20 mouse cellular contexts compared by ENCODE assay signal in the genomic region with DNA sequence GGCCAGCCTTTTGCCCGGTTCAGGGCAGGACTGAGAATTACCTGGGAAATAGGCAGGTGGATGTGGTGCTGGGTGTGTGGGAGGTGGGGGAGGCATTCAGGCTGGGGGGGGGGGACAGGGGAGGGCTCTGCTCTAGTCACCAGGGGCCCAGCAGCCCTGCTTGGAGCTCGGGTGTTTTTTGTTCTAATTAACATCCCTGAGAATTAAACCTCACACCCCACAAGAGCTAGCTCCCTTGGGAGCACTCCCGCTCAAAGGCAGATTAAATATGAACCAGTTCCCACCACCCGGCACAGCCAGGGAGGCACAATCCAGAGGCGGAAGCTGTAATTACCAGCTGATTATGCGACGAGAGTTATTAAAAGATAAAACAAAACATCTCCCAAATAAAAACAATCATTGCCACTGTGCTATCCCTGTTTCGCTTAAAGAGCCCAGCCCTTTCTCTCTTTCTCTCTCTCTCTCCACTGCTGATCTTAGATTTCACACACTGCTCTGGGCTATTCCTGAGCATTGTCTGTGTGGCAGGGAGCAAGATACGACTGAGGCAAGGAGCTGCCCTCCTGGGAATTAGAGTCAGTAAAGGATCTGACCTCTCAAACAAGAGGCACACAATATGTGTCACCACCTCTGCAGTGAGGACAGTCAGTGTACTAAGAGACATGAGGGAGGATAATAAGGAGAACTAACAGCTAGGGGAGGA.
DNase-seq lines count a peak whose midpoint lies in the region; ATAC-seq lines count a peak whose summit lies in the region.
"Had no signal": no experiment of that assay in that cellular context is flagged by ENCODE, and none has a peak within 500 bp of the region (broad histone marks: within the 10 kb centered on the region; RNA-seq: fewer than 3 reads in every experiment).

No protein-coding gene starts in this region.

- ATAC-seq in neural tube, embryonic 13.5 days (ENCODE audit: low read depth): peak; percentile 65; the same call in 1 of the 2 replicates
- 0 out of 2 replicates have a peak, but pooled peaks have one; percentile 15 for ATAC-seq in hindbrain, embryonic 15.5 days (ENCODE audit: low FRiP score, low read depth)
- ATAC-seq in midbrain, embryonic 14.5 days (ENCODE audit: low FRiP score, low TSS enrichment): no peak

- peaks cover 15% of the 10 kb centered on the region for H3K4me1 ChIP-seq in neural tube, embryonic 13.5 days (replicated peaks)
- H3K4me1 ChIP-seq in hindbrain, embryonic 15.5 days (replicated peaks): peaks cover 9% of the 10 kb centered on the region
- peaks cover 12% of the 10 kb centered on the region; the same call in 1 of the 2 replicates for H3K4me1 ChIP-seq in midbrain, embryonic 14.5 days (ENCODE audit: control insufficient read depth, insufficient read depth, low read length)
- H3K4me1 ChIP-seq: heart, embryonic 13.5 days had no signal

- no peaks in the 10 kb centered on the region for H3K27me3 ChIP-seq in neural tube, embryonic 13.5 days
- no peaks in the 10 kb centered on the region for H3K27me3 ChIP-seq in hindbrain, embryonic 15.5 days
- H3K27me3 ChIP-seq in midbrain, embryonic 14.5 days (ENCODE audit: control insufficient read depth, insufficient read depth, low read length): no peaks in the 10 kb centered on the region

- H3K9me3 ChIP-seq in neural tube, embryonic 13.5 days: no peaks in the 10 kb centered on the region
- H3K9me3 ChIP-seq in hindbrain, embryonic 15.5 days: no peaks in the 10 kb centered on the region
- no peaks in the 10 kb centered on the region for H3K9me3 ChIP-seq in midbrain, embryonic 14.5 days (ENCODE audit: control insufficient read depth, low read length)
- H3K9me3 ChIP-seq: heart, embryonic 13.5 days; limb, embryonic 10.5 days had no signal

- 0 out of 2 replicates have a peak overlapping the region, but pooled peaks have one; percentile 13 for H3K4me2 ChIP-seq in neural tube, embryonic 13.5 days
- H3K4me2 ChIP-seq in hindbrain, embryonic 15.5 days: no peak overlapping the region
- H3K4me2 ChIP-seq in midbrain, embryonic 14.5 days (ENCODE audit: low read length): peak overlapping the region; percentile 17; the same call in 1 of the 2 replicates
- H3K4me2 ChIP-seq: heart, embryonic 13.5 days; liver, embryonic 11.5 days had no signal

- H3K27ac ChIP-seq in neural tube, embryonic 13.5 days (replicated peaks): peak overlapping the region; percentile 65
- no peak overlapping the region for H3K27ac ChIP-seq in hindbrain, embryonic 15.5 days (replicated peaks)
- H3K27ac ChIP-seq in midbrain, embryonic 14.5 days (replicated peaks; ENCODE audit: low read depth, low read length): no peak overlapping the region; the same call in 1 of the 2 replicates
- H3K27ac ChIP-seq: heart, embryonic 13.5 days; layer of hippocampus, adult 2 months; limb, embryonic 10.5 days had no signal

- no peak for DNase-seq in neural tube, embryonic 10.5 days (ENCODE audit: extremely low spot score, low spot score)
- DNase-seq in midbrain, embryonic 14.5 days: peak; percentile 77
- DNase-seq in retina, postnatal 1 day: peak; percentile 62
- DNase-seq in frontal cortex, postnatal 10 days (ENCODE audit: low spot score in 2 of 2): no peak
- DNase-seq in urinary bladder, adult 2 months (ENCODE audit: low spot score): no peak
- DNase-seq in embryo, embryonic 10.5 days (ENCODE audit: low spot score): no peak
- DNase-seq: adrenal gland, postnatal 10 days; cerebellum, adult 11 months; cerebellum, postnatal 25 days; kidney, adult 8-10 months; kidney, postnatal 14 days; lung, adult 18-20 months; lung, postnatal 36 days; thymus, postnatal 4 days had no signal

- H3K36me3 ChIP-seq in neural tube, embryonic 13.5 days: no peaks in the 10 kb centered on the region
- H3K36me3 ChIP-seq in hindbrain, embryonic 15.5 days: no peaks in the 10 kb centered on the region
- no peaks in the 10 kb centered on the region for H3K36me3 ChIP-seq in midbrain, embryonic 14.5 days (ENCODE audit: control insufficient read depth, insufficient read depth, low read length)
- H3K36me3 ChIP-seq: heart, embryonic 13.5 days; limb, embryonic 10.5 days had no signal

- H3K9ac ChIP-seq in neural tube, embryonic 13.5 days: 0 out of 2 replicates have a peak overlapping the region, but pooled peaks have one; percentile 5
- no peak overlapping the region for H3K9ac ChIP-seq in hindbrain, embryonic 15.5 days
- no peak overlapping the region for H3K9ac ChIP-seq in midbrain, embryonic 14.5 days (replicated peaks; ENCODE audit: low read length)
- H3K9ac ChIP-seq: heart, embryonic 13.5 days had no signal

- WGBS in neural tube, embryonic 13.5 days: 27% methylated on average over 9 of the region's 9 CpGs
- WGBS in hindbrain, embryonic 15.5 days: 31% methylated on average over 9 of the region's 9 CpGs
- WGBS in midbrain, embryonic 14.5 days: 27% methylated on average over 9 of the region's 9 CpGs

- H3K4me3 ChIP-seq in neural tube, embryonic 13.5 days: no peak overlapping the region
- H3K4me3 ChIP-seq in hindbrain, embryonic 15.5 days: no peak overlapping the region
- no peak overlapping the region for H3K4me3 ChIP-seq in midbrain, embryonic 14.5 days (replicated peaks; ENCODE audit: low read depth, low read length)
- H3K4me3 ChIP-seq: heart, embryonic 13.5 days; layer of hippocampus, adult 2 months; limb, embryonic 10.5 days had no signal

Comparison
In these comparisons a context has a peak if more than half of its experiments do, and no peak if none do; other contexts are left out.
1. DNase-seq: peak in midbrain, embryonic 14.5 days (single experiment) and retina, postnatal 1 day (single experiment); none in neural tube, embryonic 10.5 days (single experiment), frontal cortex, postnatal 10 days (0 of 2), urinary bladder, adult 2 months (single experiment) and embryo, embryonic 10.5 days (single experiment).